Mouse (Mus musculus) neural tube, embryonic 11.5 days (tissue): ENCODE results near the gene Hmg20b. TPM values are rescaled to one million over a fixed set of nuclear protein-coding genes. Genes with fewer than 3 reads are reported as not detected.

Source experiments
- ATAC-seq: fragments of 200-750 bp; cut with Nextera tagmentation; 2 replicates; pipeline ENCODE4 v1.8.0; 2017; ENCODE audit warnings: moderate number of reproducible peaks, mild to moderate bottlenecking, moderate TSS enrichment, moderate library complexity; ENCODE audit not compliant: insufficient read depth, low FRiP score, low TSS enrichment
- DNase-seq: peaks from one replicate; pipeline ENCODE4 v3.0.0-alpha.2; 2015; ENCODE audit warnings: low spot score
- H3K27ac ChIP-seq: fragments of 300-500 bp; sonication (generic); 2 replicates; pipeline ENCODE4 v1.5.1; 2014; ENCODE audit warnings: low read depth, mild to moderate bottlenecking, low read length
- H3K27me3 ChIP-seq: fragments of 300-500 bp; sonication (generic); 2 replicates; pipeline ENCODE4 v1.6.1; 2014; ENCODE audit warnings: mild to moderate bottlenecking, low read length, mixed read lengths; ENCODE audit not compliant: control insufficient read depth, insufficient read depth
- H3K36me3 ChIP-seq: fragments of 300-500 bp; sonication (generic); 2 replicates; pipeline ENCODE4 v1.6.1; 2014; ENCODE audit warnings: mild to moderate bottlenecking, low read length, moderate library complexity, mixed read lengths; ENCODE audit not compliant: control insufficient read depth, insufficient read depth
- H3K4me1 ChIP-seq: fragments of 300-500 bp; sonication (generic); 2 replicates; pipeline ENCODE4 v1.6.1; 2014; ENCODE audit warnings: low read length, mixed read lengths; ENCODE audit not compliant: control insufficient read depth, insufficient read depth
- H3K4me2 ChIP-seq: fragments of 300-500 bp; sonication (generic); 2 replicates; pipeline ENCODE4 v1.6.1; 2014; ENCODE audit warnings: low read depth, mild to moderate bottlenecking, moderate library complexity
- H3K4me3 ChIP-seq: fragments of 300-500 bp; sonication (generic); 2 replicates; pipeline ENCODE4 v1.5.1; 2014; ENCODE audit warnings: low read depth, low read length
- H3K9ac ChIP-seq: fragments of 300-500 bp; sonication (generic); 2 replicates; pipeline ENCODE4 v1.6.1; 2014; ENCODE audit warnings: mild to moderate bottlenecking, low read length
- H3K9me3 ChIP-seq: fragments of 300-500 bp; sonication (generic); 2 replicates; pipeline ENCODE4 v1.6.1; 2016; ENCODE audit warnings: low read length; ENCODE audit not compliant: control insufficient read depth
- WGBS: fragments of 180-500 bp; shearing (Covaris S2); extraction: QIAGEN DNeasy Blood & Tissue Kit; methylation state at CpG from one replicate; pipeline ENCODE4 v1.1.7; 2014; 5-methylcytosine and 5-hydroxymethylcytosine counted together
- polyA plus RNA-seq: library from polyadenylated mRNA; unstranded; fragments of >200 nt; fragmentation: Nextera tagmentation; extraction: Ambion mirVana; gene quantifications from 2 replicates; pipeline ENCODE4 v1.2.1, GENCODE M21; 2014

Hmg20b gene
- polyA plus RNA-seq, 1 experiment from 2014 or later, result 104 TPM

DNA sequence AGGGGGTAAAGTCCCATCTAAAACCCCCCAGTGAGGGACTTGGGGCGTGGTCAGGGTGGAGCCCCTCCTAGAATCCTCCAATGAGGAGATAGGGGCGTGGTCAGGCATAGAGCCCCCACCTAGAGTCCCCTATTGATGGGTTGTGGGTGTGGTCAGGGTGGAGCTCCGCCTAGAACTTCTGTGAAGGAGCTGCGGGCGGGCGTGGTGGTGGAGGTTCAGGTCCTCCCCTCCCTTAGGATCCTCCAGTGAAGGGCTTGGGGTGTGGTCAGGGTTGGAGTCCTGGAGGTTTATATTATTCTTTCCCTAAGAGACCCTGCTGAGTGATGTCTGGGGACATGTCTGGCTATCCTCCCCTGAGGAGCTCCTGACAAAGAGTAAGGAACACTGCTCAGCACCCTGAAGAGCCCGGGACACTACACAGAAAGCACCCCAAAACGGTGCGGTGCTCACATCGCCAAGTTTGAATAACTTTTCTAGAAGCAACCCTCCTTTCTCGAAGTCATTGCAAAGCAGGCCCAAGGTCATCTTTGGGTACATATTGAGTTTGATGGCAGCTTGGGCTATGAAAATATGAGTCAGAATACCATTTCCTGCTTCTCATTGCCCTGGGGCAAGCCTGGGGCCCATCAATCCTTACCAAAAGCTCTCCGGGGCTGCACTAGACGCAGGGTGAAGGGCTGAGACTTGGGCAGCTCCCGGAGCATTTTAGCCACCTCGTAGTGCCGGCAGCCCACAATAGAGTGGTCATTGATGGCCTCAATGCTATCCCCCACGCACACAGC lies 9.5 kb downstream of the Hmg20b start:
- H3K9ac ChIP-seq, result no peak overlapping the region
- H3K36me3 ChIP-seq, result no peaks in the 10 kb centered on the region
- 41% methylated on average over 17 of the region's 17 CpGs for WGBS
- no peaks in the 10 kb centered on the region for H3K4me1 ChIP-seq
- peaks cover 47% of the 10 kb centered on the region for H3K27me3 ChIP-seq
- DNase-seq (no peak), ATAC-seq (no peak)
- H3K4me2 ChIP-seq, result no peak overlapping the region
- H3K9me3 ChIP-seq, result no peaks in the 10 kb centered on the region
- no peak overlapping the region for H3K4me3 ChIP-seq
- no peak overlapping the region for H3K27ac ChIP-seq

DNA sequence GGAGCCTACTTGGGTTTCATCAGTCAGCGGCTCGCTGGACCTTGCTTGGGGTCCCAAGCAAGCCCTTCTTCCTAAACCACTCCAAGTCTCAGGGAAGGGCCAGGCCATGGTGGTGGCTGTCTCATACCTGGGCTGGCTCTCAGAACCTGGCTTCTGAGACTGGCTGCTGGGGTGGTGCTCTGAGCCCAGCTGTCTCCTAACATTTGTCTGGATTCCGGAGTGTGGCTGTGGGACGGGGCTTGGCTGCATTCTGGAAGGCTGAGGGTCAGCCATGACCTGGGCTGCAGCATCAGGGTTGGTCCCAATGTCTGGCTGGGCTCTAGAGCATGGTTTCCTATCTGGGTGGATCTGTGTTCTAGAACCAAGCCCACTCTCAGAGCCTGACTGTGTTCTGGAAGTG lies 13.7 kb downstream of the Hmg20b start:
- no peak for DNase-seq
- Histone ChIP-seq H3K9ac (no peak overlapping the region), H3K4me1 (no peaks in the 10 kb centered on the region; the same call in 1 of the 2 replicates), H3K27me3 (peaks cover 30% of the 10 kb centered on the region), H3K36me3 (no peaks in the 10 kb centered on the region), H3K4me3 (no peak overlapping the region), H3K27ac (no peak overlapping the region), H3K4me2 (no peak overlapping the region), H3K9me3 (no peaks in the 10 kb centered on the region)
- 93% methylated on average over 4 of the region's 4 CpGs for WGBS
- no peak for ATAC-seq

DNA sequence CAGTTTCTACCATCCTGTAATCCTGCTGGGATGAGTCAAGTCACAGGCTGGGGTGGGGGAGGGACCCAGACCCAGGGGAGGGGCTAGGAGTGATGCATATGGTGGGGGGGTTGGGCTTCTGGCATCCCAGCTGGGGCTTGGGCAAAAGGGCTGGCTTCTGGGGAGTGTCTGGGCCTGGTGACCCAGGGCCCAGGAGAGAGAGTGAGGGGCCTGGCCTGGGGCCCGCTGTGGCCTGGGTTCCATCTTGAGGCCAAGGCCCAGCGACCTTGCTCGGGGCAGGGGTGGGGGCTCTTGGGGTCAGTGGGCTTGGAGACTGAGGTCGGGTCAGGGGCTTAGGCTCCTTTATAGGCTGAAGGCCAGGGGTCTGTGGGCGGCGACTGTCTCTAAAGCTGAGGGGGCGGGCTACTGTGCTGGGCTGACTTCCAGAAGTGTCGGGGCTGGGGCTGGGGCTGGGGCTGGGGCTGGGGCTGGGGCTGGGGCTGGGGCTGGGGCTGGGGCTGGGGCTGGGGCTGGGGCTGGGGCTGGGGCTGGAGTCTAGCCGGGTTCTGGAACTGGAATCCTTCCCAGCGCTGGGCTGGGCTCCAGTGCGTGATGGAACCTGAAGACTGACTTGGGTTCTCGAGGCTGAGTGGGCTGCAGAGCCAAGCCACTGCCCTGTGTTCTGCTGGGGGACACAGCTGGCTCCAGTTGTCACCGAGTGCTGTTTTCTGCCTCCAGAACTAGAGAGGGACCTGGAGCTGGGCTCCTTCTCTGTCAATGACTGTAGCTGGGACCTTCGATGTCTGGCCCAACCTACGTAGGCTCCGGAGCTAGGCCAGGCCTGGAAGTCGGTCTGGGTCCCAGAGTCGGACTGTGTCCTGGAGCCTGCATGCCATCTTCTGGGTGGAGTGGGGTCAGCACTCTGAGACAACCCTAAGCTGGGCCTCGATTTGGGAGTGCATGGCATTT lies 14.6 kb downstream of the Hmg20b start:
- DNase-seq (no peak), ATAC-seq (no peak)
- no peak overlapping the region for H3K27ac ChIP-seq
- no peak overlapping the region for H3K9ac ChIP-seq
- H3K4me1 ChIP-seq, result no peaks in the 10 kb centered on the region; the same call in 1 of the 2 replicates
- H3K4me2 ChIP-seq, result no peak overlapping the region
- no peaks in the 10 kb centered on the region for H3K36me3 ChIP-seq
- H3K9me3 ChIP-seq, result no peaks in the 10 kb centered on the region
- no peak overlapping the region for H3K4me3 ChIP-seq
- 51% methylated on average over 15 of the region's 19 CpGs for WGBS
- peaks cover 26% of the 10 kb centered on the region for H3K27me3 ChIP-seq

DNA sequence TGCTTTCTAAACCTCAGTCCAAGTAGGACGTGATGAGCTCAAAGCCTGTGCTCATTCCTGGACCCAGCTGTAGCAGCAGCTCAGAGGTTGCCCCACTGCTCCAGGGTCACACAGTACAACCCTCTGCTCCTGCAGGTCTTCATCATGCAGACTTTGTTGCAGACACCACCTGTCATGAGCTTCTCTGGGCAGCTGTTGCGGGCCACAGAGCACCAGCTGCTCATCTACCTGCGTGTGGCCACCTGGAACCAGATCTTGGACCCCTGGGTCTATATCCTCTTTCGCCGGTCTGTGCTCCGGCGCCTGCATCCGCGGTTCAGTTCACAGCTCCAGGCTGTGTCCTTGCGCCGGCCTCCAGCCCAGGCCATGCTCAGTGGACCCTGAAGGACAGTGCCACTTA lies 16.0 kb downstream of the Hmg20b start:
- Histone ChIP-seq H3K4me2 (no peak overlapping the region), H3K27me3 (peaks cover 26% of the 10 kb centered on the region), H3K9me3 (no peaks in the 10 kb centered on the region), H3K4me3 (no peak overlapping the region), H3K27ac (no peak overlapping the region), H3K9ac (no peak overlapping the region), H3K4me1 (no peaks in the 10 kb centered on the region; the same call in 1 of the 2 replicates), H3K36me3 (no peaks in the 10 kb centered on the region)
- DNase-seq (no peak), ATAC-seq (no peak)
- 59% methylated on average over 11 of the region's 11 CpGs for WGBS

DNA sequence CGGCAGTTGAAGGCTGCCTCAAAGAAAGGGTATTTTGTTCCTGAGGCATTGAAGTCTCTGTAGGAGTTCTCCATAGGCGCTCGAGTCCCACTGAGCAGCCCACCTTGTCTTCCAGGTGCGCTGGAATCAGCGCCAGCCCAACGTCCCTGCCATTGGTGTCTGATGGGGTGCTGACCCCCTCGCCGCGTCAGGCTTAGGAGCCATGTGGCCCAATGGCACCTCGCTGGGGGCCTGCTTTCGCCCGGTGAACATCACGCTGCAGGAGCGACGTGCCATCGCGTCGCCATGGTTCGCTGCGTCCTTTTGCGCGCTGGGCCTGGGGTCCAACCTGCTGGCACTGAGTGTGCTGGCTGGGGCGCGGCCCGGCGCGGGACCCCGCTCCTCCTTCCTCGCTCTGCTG lies 18.0 kb downstream of the Hmg20b start:
- no peak for ATAC-seq
- 10% methylated on average over 29 of the region's 29 CpGs for WGBS
- H3K4me3 ChIP-seq, result no peak overlapping the region
- DNase-seq, result no peak
- H3K36me3 ChIP-seq, result no peaks in the 10 kb centered on the region
- H3K9ac ChIP-seq, result no peak overlapping the region
- H3K9me3 ChIP-seq, result no peaks in the 10 kb centered on the region
- H3K27me3 ChIP-seq, result peaks cover 18% of the 10 kb centered on the region
- no peak overlapping the region for H3K27ac ChIP-seq
- H3K4me1 ChIP-seq, result peaks cover 4% of the 10 kb centered on the region; the same call in 1 of the 2 replicates
- no peak overlapping the region for H3K4me2 ChIP-seq

DNA sequence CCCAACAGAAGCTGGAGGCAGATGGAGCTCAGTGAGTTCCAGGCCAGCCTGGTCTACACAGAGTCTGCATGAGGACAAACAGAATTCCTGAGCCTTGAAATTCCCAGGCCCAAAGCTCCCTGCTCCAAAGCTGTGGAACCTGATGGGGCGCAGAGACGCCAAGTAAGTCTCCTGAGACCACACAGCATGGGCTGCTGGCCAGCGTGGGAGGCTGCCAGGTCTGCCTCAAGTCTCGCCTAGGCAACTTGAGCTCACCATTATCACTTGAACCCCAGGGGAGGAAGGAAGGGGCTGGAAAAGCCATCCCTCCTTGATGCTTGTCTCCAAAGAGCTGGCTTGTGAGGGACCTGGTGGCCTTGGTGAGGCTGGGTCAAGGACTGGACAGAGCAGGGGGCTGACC lies 20.3 kb downstream of the Hmg20b start:
- Histone ChIP-seq H3K4me3 (no peak overlapping the region), H3K27ac (no peak overlapping the region), H3K4me2 (no peak overlapping the region), H3K9me3 (no peaks in the 10 kb centered on the region), H3K36me3 (peaks cover 19% of the 10 kb centered on the region), H3K4me1 (peaks cover 4% of the 10 kb centered on the region; the same call in 1 of the 2 replicates), H3K27me3 (peaks cover 18% of the 10 kb centered on the region), H3K9ac (no peak overlapping the region)
- DNase-seq (no peak), ATAC-seq (no peak)
- WGBS, result 67% methylated on average over 4 of the region's 4 CpGs

DNA sequence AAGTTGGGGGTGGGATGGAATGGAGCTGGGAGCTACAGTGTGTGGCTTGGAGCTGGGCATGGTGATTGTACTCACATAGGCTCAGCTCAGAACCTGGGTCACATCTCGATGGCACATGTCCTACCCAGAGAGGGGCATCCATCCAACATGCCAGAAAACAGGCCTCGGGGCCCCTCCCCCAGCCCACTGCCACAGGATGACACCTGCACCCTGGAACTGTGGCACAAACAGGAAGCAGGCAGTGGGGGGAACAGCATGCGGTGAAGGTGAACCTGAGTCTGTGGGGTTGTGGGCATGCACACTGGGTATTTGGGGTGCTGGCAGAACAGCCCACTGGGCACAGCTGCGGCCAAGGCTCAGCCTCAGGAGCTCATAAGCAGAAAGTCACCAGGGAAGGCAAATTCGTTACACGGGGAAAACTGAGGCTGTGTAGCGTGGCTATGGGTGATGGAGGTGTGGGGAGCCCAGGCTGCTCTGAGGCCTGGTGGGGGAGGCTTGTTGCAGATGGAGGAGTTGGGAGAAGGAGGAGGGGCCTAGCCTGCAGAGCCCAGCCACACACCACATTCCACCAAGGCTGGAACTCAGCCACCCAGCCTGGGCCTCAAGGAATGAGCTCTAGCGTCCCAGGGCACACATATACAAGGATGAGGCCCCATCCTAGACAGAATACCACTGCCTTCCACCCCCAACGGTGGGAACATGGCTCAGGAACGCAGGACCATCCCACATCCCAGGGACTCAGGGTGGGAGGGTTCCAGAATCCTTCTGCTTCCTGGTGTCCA lies 20.9 kb downstream of the Hmg20b start:
- no peaks in the 10 kb centered on the region for H3K9me3 ChIP-seq
- no peak overlapping the region for H3K9ac ChIP-seq
- ATAC-seq (no peak), DNase-seq (no peak)
- WGBS, result 76% methylated on average over 10 of the region's 10 CpGs
- no peak overlapping the region for H3K4me2 ChIP-seq
- no peak overlapping the region for H3K4me3 ChIP-seq
- H3K27ac ChIP-seq, result no peak overlapping the region
- peaks cover 25% of the 10 kb centered on the region for H3K36me3 ChIP-seq
- peaks cover 18% of the 10 kb centered on the region for H3K27me3 ChIP-seq
- peaks cover 4% of the 10 kb centered on the region; the same call in 1 of the 2 replicates for H3K4me1 ChIP-seq

DNA sequence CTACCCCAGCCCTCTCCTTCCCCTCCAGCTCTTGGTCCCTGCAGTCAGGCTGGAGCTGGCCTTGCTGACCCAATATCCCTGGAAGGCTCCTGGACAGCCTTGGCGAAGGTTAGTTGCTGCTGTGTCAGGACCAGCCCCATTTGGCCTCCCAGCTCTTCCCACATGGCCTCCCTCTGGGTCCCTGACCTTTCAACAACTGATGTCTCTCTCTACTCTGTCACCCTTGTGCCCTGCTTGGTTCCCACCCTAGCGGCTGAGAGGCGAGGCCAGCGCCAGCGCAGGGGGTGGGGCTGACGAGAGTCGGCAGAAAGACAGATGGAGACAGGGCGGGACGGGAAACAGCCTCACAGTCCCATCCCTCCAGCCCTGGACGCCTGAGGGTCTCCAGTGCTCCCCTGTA lies 21.9 kb downstream of the Hmg20b start, which contains the start of gene Tbxa2r:
Gene Tbxa2r, plus strand, starts transcription at position 346 of the 400 bp plus-strand sequence.
- Histone ChIP-seq H3K27ac (0 out of 2 replicates have a peak within 1 kb of the TSS, but pooled peaks have one; percentile 14), H3K9ac (peak within 1 kb of the TSS; percentile 29; the same call in 1 of the 2 replicates), H3K4me1 (peaks cover 4% of the 10 kb centered on the region; the same call in 1 of the 2 replicates), H3K4me2 (no peak within 1 kb of the TSS), H3K36me3 (peaks cover 32% of the 10 kb centered on the region), H3K27me3 (peaks cover 18% of the 10 kb centered on the region), H3K4me3 (no peak within 1 kb of the TSS), H3K9me3 (no peaks in the 10 kb centered on the region)
- DNase-seq (no peak), ATAC-seq (no peak)
- 6% methylated on average over 9 of the region's 10 CpGs for WGBS
